Mouse (Mus musculus) heart, embryonic 12.5 days (tissue): ENCODE data around the gene Arpc1a. TPM values are rescaled to one million over a fixed set of nuclear protein-coding genes. Genes with fewer than 3 reads are reported as not detected.
"Not testable (repeated sequence)": the region's sequence is repeated elsewhere in the genome, so short reads cannot be mapped to it uniquely, and the experiment has no call there.

ENCODE experiments used
- ATAC-seq: fragments of 200-750 bp; cut with Nextera tagmentation; 2 replicates; pipeline ENCODE4 v1.8.0; 2017; ENCODE audit warnings: moderate TSS enrichment, moderate library complexity; ENCODE audit not compliant: insufficient number of reproducible peaks, low FRiP score
- H3K27ac ChIP-seq: fragments of 300-500 bp; sonication (generic); 2 replicates; pipeline ENCODE4 v1.5.1; 2016; ENCODE audit warnings: mild to moderate bottlenecking, moderate library complexity; ENCODE audit not compliant: poor library complexity, severe bottlenecking
- H3K27me3 ChIP-seq: fragments of 300-500 bp; sonication (generic); replicated peaks from 2 replicates; pipeline ENCODE4 v1.6.1; 2016; ENCODE audit warnings: mild to moderate bottlenecking, moderate library complexity
- H3K36me3 ChIP-seq: fragments of 300-500 bp; sonication (generic); 2 replicates; pipeline ENCODE4 v1.6.1; 2016; ENCODE audit warnings: mild to moderate bottlenecking, moderate library complexity
- H3K4me1 ChIP-seq: fragments of 300-500 bp; sonication (generic); replicated peaks from 2 replicates; pipeline ENCODE4 v1.6.1; 2016; ENCODE audit warnings: mild to moderate bottlenecking
- H3K4me2 ChIP-seq: fragments of 300-500 bp; sonication (generic); 2 replicates; pipeline ENCODE4 v1.6.1; 2016; ENCODE audit warnings: mild to moderate bottlenecking, moderate library complexity
- H3K4me3 ChIP-seq: fragments of 300-500 bp; sonication (generic); 2 replicates; pipeline ENCODE4 v1.5.1; 2016; ENCODE audit warnings: mild to moderate bottlenecking
- H3K9ac ChIP-seq: fragments of 300-500 bp; sonication (generic); 2 replicates; pipeline ENCODE4 v1.6.1; 2016; ENCODE audit warnings: mild to moderate bottlenecking, moderate library complexity
- H3K9me3 ChIP-seq: fragments of 300-500 bp; sonication (generic); replicated peaks from 2 replicates; pipeline ENCODE4 v1.6.1; 2016; ENCODE audit warnings: mild to moderate bottlenecking, moderate library complexity
- WGBS: fragments of 180-500 bp; shearing (Covaris S2); methylation state at CpG from one replicate; pipeline ENCODE4 v1.1.7; 2016; 5-methylcytosine and 5-hydroxymethylcytosine counted together
- polyA plus RNA-seq: library from polyadenylated mRNA; unstranded; fragments of >200 nt; fragmentation: Nextera tagmentation; extraction: Ambion mirVana; gene quantifications from 2 replicates; pipeline ENCODE4 v1.2.1, GENCODE M21; 2016

Arpc1a gene
- polyA plus RNA-seq, 1 experiment from 2014 or later: 105 TPM

DNA sequence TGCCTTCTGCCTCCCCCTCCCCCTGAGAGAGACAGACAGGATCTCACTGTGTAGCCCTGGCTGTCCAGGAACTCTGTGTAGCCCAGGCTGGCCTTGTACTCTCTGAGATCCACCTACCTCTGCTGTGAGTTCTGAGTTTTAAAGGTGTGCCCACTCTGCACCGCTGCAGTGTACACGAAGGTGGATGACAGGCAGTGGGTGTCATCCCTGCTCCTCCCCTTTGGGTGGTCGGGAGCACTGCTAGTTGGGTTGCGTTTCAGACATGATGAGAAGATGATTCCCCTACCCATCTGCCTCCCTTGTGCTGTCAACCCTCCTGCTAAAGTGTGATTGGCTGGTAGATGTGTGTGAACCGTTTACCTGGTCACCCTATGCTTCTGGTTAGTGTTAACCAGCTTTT lies 34.8 kb downstream of the Arpc1a start:
- Histone ChIP-seq H3K27me3 (no peaks in the 10 kb centered on the region), H3K4me3 (no peak overlapping the region), H3K4me2 (no peak overlapping the region), H3K4me1 (peaks cover 35% of the 10 kb centered on the region), H3K36me3 (peaks cover 39% of the 10 kb centered on the region), H3K27ac (no peak overlapping the region), H3K9ac (no peak overlapping the region), H3K9me3 (no peaks in the 10 kb centered on the region)
- WGBS: 76% methylated on average over 5 of the region's 5 CpGs
- ATAC-seq: no peak

- ATAC-seq: no peak
- Histone ChIP-seq H3K27ac (no peak overlapping the region), H3K9me3 (no peaks in the 10 kb centered on the region), H3K4me2 (no peak overlapping the region), H3K36me3 (peaks cover 48% of the 10 kb centered on the region), H3K4me3 (no peak overlapping the region), H3K4me1 (peaks cover 35% of the 10 kb centered on the region), H3K27me3 (no peaks in the 10 kb centered on the region), H3K9ac (no peak overlapping the region)
- 90% methylated on average over 2 of the region's 2 CpGs for WGBS
Measured at GRCm38 (mm10) chr5:145119385-145119784, 35.8 kb downstream of the Arpc1a start.

DNA sequence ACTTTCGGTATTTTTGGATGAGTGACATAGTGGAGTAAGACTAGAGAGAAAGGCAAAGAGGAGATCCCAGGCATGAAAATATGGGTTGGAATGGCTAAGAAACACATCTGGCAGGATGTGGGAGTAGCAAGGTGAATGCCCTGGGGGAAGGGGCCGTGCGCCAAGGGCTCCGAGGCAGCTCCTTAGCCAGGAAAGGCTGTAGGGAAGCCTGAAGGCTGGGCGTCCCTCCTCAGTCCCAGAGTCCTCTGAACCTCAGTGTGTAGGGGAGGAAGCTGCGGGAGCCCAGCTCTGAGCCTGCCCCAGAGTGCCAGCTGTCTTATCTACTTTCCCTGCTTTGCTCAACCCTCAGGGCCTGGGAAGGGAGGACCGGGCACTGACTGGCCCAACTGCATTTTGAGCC lies 37.3 kb downstream of the Arpc1a start:
- H3K9me3 ChIP-seq: no peaks in the 10 kb centered on the region
- no peaks in the 10 kb centered on the region for H3K27me3 ChIP-seq
- no peak overlapping the region for H3K9ac ChIP-seq
- 61% methylated on average over 7 of the region's 7 CpGs for WGBS
- no peak overlapping the region for H3K27ac ChIP-seq
- peaks cover 28% of the 10 kb centered on the region for H3K4me1 ChIP-seq
- peaks cover 63% of the 10 kb centered on the region for H3K36me3 ChIP-seq
- no peak overlapping the region for H3K4me3 ChIP-seq
- no peak for ATAC-seq
- H3K4me2 ChIP-seq: no peak overlapping the region

DNA sequence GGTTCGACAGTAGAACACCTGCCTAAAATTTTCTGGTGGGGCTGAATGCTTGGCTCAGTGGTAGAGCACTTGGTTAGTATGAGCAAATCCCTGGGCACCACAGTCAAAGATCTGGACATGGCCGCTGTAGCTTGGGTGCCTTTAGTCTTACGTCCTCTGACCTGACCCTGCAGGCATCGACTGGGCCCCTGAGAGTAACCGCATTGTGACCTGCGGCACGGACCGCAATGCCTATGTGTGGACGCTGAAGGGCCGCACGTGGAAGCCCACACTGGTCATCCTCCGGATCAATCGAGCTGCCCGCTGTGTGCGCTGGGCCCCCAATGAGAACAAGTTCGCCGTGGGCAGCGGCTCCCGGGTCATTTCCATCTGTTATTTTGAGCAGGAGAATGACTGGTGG lies 39.8 kb downstream of the Arpc1a start:
- peaks cover 20% of the 10 kb centered on the region for H3K4me1 ChIP-seq
- H3K27ac ChIP-seq: no peak overlapping the region
- peaks cover 81% of the 10 kb centered on the region for H3K36me3 ChIP-seq
- H3K4me3 ChIP-seq: no peak overlapping the region
- H3K4me2 ChIP-seq: no peak overlapping the region
- ATAC-seq: no peak
- H3K27me3 ChIP-seq: no peaks in the 10 kb centered on the region
- no peaks in the 10 kb centered on the region for H3K9me3 ChIP-seq
- 91% methylated on average over 19 of the region's 19 CpGs for WGBS
- H3K9ac ChIP-seq: no peak overlapping the region

GRCm38 (mm10) chr5:145126580-145126979 lies 43.0 kb downstream of the Arpc1a start:
- Histone ChIP-seq H3K27ac (no peak overlapping the region), H3K4me1 (peaks cover 11% of the 10 kb centered on the region), H3K4me2 (no peak overlapping the region), H3K36me3 (peaks cover 95% of the 10 kb centered on the region), H3K9ac (no peak overlapping the region), H3K27me3 (no peaks in the 10 kb centered on the region), H3K9me3 (no peaks in the 10 kb centered on the region), H3K4me3 (no peak overlapping the region)
- ATAC-seq: no peak
- WGBS: 90% methylated on average over 9 of the region's 9 CpGs

GRCm38 (mm10) chr5:145129124-145129523 lies 45.5 kb downstream of the Arpc1a start:
- WGBS: 86% methylated on average over 4 of the region's 4 CpGs
- peak overlapping the region; percentile 12; the same call in 1 of the 2 replicates for H3K27ac ChIP-seq

GRCm38 (mm10) chr5:145129773-145130172 lies 46.1 kb downstream of the Arpc1a start:
- not testable (repeated sequence) for H3K4me3 ChIP-seq, H3K9me3 ChIP-seq, H3K27me3 ChIP-seq, H3K27ac ChIP-seq, ATAC-seq, H3K9ac ChIP-seq, H3K4me2 ChIP-seq, H3K4me1 ChIP-seq
- peaks cover 95% of the 10 kb centered on the region for H3K36me3 ChIP-seq
- 78% methylated on average over 6 of the region's 6 CpGs for WGBS

More at GRCm38 (mm10) chr5:145129124-145129523, 45.5 kb downstream of the Arpc1a start:
- Histone ChIP-seq H3K9ac (no peak overlapping the region), H3K4me3 (no peak overlapping the region), H3K27me3 (no peaks in the 10 kb centered on the region), H3K4me1 (0 out of 2 replicates have a peak, but pooled peaks cover 4% of the 10 kb centered on the region), H3K36me3 (peaks cover 95% of the 10 kb centered on the region), H3K9me3 (no peaks in the 10 kb centered on the region), H3K4me2 (no peak overlapping the region)
- ATAC-seq: no peak

DNA sequence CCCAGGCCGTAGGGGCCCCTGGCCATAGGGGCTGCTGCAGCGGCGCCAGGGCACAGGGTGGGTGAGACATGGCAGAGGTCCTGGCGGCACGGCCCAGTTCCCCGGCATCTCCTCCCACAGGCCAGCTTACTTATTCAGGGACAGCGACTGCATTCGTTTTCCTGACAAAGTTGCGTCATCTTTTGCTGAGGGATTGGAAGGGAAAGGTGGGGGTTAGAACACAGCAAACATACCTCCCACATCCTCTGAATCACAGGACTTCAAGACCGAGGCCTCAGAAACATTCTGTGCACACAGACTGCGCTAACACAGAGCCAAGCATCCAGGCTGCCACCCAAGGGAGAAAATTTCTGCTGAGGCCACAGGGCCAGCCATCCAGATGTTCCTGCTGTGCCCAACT lies 46.6 kb downstream of the Arpc1a start:
- Histone ChIP-seq H3K27me3 (no peaks in the 10 kb centered on the region), H3K36me3 (peaks cover 95% of the 10 kb centered on the region), H3K4me3 (no peak overlapping the region), H3K9me3 (no peaks in the 10 kb centered on the region), H3K4me1 (0 out of 2 replicates have a peak, but pooled peaks cover 4% of the 10 kb centered on the region), H3K4me2 (no peak overlapping the region), H3K9ac (no peak overlapping the region), H3K27ac (no peak overlapping the region)
- 83% methylated on average over 11 of the region's 11 CpGs for WGBS
- ATAC-seq: no peak

GRCm38 (mm10) chr5:145130995-145131394 lies 47.4 kb downstream of the Arpc1a start:
- ATAC-seq: no peak
- Histone ChIP-seq H3K9me3 (no peaks in the 10 kb centered on the region), H3K27me3 (no peaks in the 10 kb centered on the region), H3K4me3 (no peak overlapping the region), H3K4me2 (no peak overlapping the region), H3K4me1 (0 out of 2 replicates have a peak, but pooled peaks cover 4% of the 10 kb centered on the region), H3K9ac (no peak overlapping the region), H3K36me3 (peaks cover 89% of the 10 kb centered on the region), H3K27ac (no peak overlapping the region)
- 82% methylated on average over 3 of the region's 3 CpGs for WGBS

DNA sequence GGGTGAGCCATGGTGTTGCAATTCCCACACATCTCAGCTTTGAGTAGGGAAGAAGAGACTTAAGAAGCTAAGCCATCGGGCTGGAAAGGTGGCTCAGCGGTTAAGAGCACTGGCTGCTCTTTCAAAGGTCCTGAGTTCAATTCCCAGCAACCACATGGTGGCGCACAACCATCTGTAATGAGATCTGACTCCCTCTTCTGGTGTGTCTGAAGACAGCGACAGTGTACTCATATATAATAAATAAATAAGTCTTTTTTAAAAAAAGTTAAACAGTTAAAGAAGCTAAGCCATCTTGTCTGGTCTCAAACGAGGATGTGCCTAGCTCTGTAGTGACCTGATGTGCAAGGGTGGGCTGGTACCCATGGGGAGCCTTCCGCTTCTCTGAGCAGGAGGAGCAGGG lies 49.6 kb downstream of the Arpc1a start:
- H3K4me2 ChIP-seq, H3K9me3 ChIP-seq, H3K27ac ChIP-seq, H3K27me3 ChIP-seq, ATAC-seq, H3K9ac ChIP-seq, H3K4me3 ChIP-seq: not testable (repeated sequence)
- Histone ChIP-seq H3K4me1 (peaks cover 13% of the 10 kb centered on the region), H3K36me3 (peaks cover 78% of the 10 kb centered on the region)
- 91% methylated on average over 6 of the region's 6 CpGs for WGBS

GRCm38 (mm10) chr5:145138836-145139235 lies 55.2 kb downstream of the Arpc1a start:
- WGBS: 14% methylated on average over 6 of the region's 6 CpGs

More at GRCm38 (mm10) chr5:145138836-145139235, 55.2 kb downstream of the Arpc1a start:
- H3K4me2 ChIP-seq: peak overlapping the region; percentile 96
- no peak overlapping the region for H3K27ac ChIP-seq
- ATAC-seq: no peak
- H3K27me3 ChIP-seq: no peaks in the 10 kb centered on the region
- H3K9me3 ChIP-seq: no peaks in the 10 kb centered on the region
- peaks cover 26% of the 10 kb centered on the region for H3K4me1 ChIP-seq
- peaks cover 52% of the 10 kb centered on the region for H3K36me3 ChIP-seq
- H3K4me3 ChIP-seq: peak overlapping the region; percentile 80
- H3K9ac ChIP-seq: peak overlapping the region; percentile 94
